Comparison of ENCODE assay signal across 8 mouse cellular contexts in the genomic region with DNA sequence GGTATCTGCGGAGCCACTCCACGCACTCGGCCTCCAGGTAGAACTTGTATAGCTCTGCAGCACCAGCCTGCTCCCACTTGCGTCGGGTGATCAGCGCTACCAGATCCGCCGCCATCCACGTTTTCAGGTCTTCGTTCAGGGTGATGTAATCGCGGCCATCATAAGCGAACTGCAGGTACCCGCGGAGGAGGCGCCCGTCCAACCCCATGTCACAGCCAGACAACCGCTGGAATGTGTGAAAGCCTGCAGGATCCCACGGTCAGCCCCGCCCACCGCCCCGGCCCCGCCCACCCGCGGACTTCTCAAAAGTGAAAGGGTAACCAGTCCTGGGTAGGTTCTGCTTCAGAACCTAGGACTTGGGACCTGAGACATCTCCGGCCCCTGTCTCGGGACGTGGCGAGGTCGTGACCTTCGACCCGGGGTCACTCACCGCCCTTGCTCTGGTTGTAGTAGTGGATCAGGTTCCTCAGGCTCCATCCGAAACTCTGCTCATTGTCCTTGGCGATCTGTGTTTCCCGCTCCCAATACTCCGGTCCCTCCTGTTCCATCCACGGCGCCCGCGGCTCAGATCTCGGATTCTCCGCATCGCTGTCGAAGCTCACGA. TPM values are rescaled to one million over a fixed set of nuclear protein-coding genes. Genes with fewer than 3 reads are reported as not detected.
DNase-seq lines count a peak whose midpoint lies in the region; ATAC-seq and TF ChIP-seq lines count a peak whose summit lies in the region.

No protein-coding gene starts in this region.

- peaks cover 5% of the 10 kb centered on the region; the same call in 1 of the 2 replicates for H3K27me3 ChIP-seq in heart, adult 2 months (ENCODE audit: control insufficient read depth, insufficient read depth, low read length)
- H3K27me3 ChIP-seq in forebrain, embryonic 14.5 days (replicated peaks; ENCODE audit: control insufficient read depth, insufficient read depth, low read length): no peaks in the 10 kb centered on the region
- peaks cover 5% of the 10 kb centered on the region; the same call in 1 of the 2 replicates for H3K27me3 ChIP-seq in intestine, embryonic 16.5 days (replicated peaks; ENCODE audit: control insufficient read depth, insufficient read depth, low read length)
- peaks cover 12% of the 10 kb centered on the region for H3K27me3 ChIP-seq in neural tube, embryonic 12.5 days (replicated peaks)

- peak; percentile 66 for ATAC-seq in forebrain, embryonic 14.5 days
- peak; percentile 79 for ATAC-seq in intestine, embryonic 16.5 days
- ATAC-seq in neural tube, embryonic 12.5 days (ENCODE audit: low FRiP score, low read depth): peak; percentile 85

- no peak for TF ChIP-seq POLR2A in heart, adult 2 months (IDR thresholded peaks at IDR 0.05; ENCODE audit: insufficient read depth, low read depth, low read length)

- no peak overlapping the region for H3K27ac ChIP-seq in heart, adult 2 months
- no peak overlapping the region for H3K27ac ChIP-seq in forebrain, embryonic 14.5 days (ENCODE audit: low read depth, low read length)
- no peak overlapping the region for H3K27ac ChIP-seq in intestine, embryonic 16.5 days (ENCODE audit: low read length)
- no peak overlapping the region for H3K27ac ChIP-seq in neural tube, embryonic 12.5 days

- no peaks in the 10 kb centered on the region for H3K79me2 ChIP-seq in heart, adult 2 months (replicated peaks; ENCODE audit: control insufficient read depth, insufficient read depth, low read length)

- 0 out of 2 replicates have a peak overlapping the region, but pooled peaks have one; percentile 13 for H3K9ac ChIP-seq in heart, adult 2 months (ENCODE audit: low read depth, low read length)
- H3K9ac ChIP-seq in forebrain, embryonic 14.5 days (ENCODE audit: low read length): peak overlapping the region; percentile 42
- H3K9ac ChIP-seq in intestine, embryonic 16.5 days (ENCODE audit: low read depth, low read length): peak overlapping the region; percentile 65
- peak overlapping the region; percentile 64 for H3K9ac ChIP-seq in neural tube, embryonic 12.5 days

- H3K4me1 ChIP-seq in heart, adult 2 months (ENCODE audit: control insufficient read depth, insufficient read depth, low read length): no peaks in the 10 kb centered on the region
- H3K4me1 ChIP-seq in forebrain, embryonic 14.5 days (ENCODE audit: control insufficient read depth, insufficient read depth, low read length): no peaks in the 10 kb centered on the region
- no peaks in the 10 kb centered on the region for H3K4me1 ChIP-seq in intestine, embryonic 16.5 days (ENCODE audit: control insufficient read depth, insufficient read depth, low read length)
- H3K4me1 ChIP-seq in neural tube, embryonic 12.5 days: peaks cover 11% of the 10 kb centered on the region

- intact Hi-C loops in heart, adult 2 months (cut with DNase I): loop anchor here (5.0 kb wide), 1 partner anchor 104 kb away; no protein-coding TSS in a partner anchor

- no peaks in the 10 kb centered on the region for H3K36me3 ChIP-seq in heart, adult 2 months (ENCODE audit: control insufficient read depth, insufficient read depth, low read length)
- H3K36me3 ChIP-seq in forebrain, embryonic 14.5 days (ENCODE audit: control insufficient read depth, insufficient read depth, low read length): no peaks in the 10 kb centered on the region
- no peaks in the 10 kb centered on the region for H3K36me3 ChIP-seq in intestine, embryonic 16.5 days (ENCODE audit: control insufficient read depth, insufficient read depth, low read length)
- no peaks in the 10 kb centered on the region for H3K36me3 ChIP-seq in neural tube, embryonic 12.5 days

- DNase-seq in heart, adult 2 months: peak; percentile 40 to 42
- no peak for DNase-seq in heart, postnatal 4 days
- DNase-seq in adrenal gland, adult 2 months: peak; percentile 54
- peak; percentile 42 for DNase-seq in forebrain, embryonic 14.5 days (ENCODE audit: low spot score)
- DNase-seq in lung, adult 18-20 months: peak; percentile 55 to 67
- DNase-seq in layer of hippocampus, postnatal 14 days (ENCODE audit: low spot score in 2 of 2): no peak

- H3K9me3 ChIP-seq in forebrain, embryonic 14.5 days (replicated peaks; ENCODE audit: control insufficient read depth, low read length): no peaks in the 10 kb centered on the region
- no peaks in the 10 kb centered on the region for H3K9me3 ChIP-seq in intestine, embryonic 16.5 days (ENCODE audit: control insufficient read depth, low read length)
- H3K9me3 ChIP-seq in neural tube, embryonic 12.5 days: no peaks in the 10 kb centered on the region

- no peak for TF ChIP-seq CTCF in heart, adult 2 months (IDR thresholded peaks at IDR 0.05)

- no peak for TF ChIP-seq EP300 in heart, adult 2 months (IDR thresholded peaks at IDR 0.05; ENCODE audit: insufficient read depth, low read depth, low read length)

- peak overlapping the region; percentile 78 for H3K4me2 ChIP-seq in forebrain, embryonic 14.5 days (ENCODE audit: low read length)
- peak overlapping the region; percentile 99 for H3K4me2 ChIP-seq in intestine, embryonic 16.5 days (ENCODE audit: low read depth, low read length)
- peak overlapping the region; percentile 98 for H3K4me2 ChIP-seq in neural tube, embryonic 12.5 days (replicated peaks)

- 1% methylated on average over 46 of the region's 46 CpGs for WGBS in heart, adult 2 months
- WGBS in forebrain, embryonic 14.5 days: under 1% methylated on average over 43 of the region's 46 CpGs
- under 1% methylated on average over 46 of the region's 46 CpGs for WGBS in intestine, embryonic 16.5 days
- under 1% methylated on average over 46 of the region's 46 CpGs for WGBS in neural tube, embryonic 12.5 days

- peak overlapping the region; percentile 54 for H3K4me3 ChIP-seq in heart, adult 2 months
- H3K4me3 ChIP-seq in forebrain, embryonic 14.5 days (ENCODE audit: low read depth, low read length): peak overlapping the region; percentile 40
- peak overlapping the region; percentile 59 for H3K4me3 ChIP-seq in intestine, embryonic 16.5 days (ENCODE audit: low read length)
- peak overlapping the region; percentile 48 for H3K4me3 ChIP-seq in neural tube, embryonic 12.5 days

RNA-seq across cellular contexts. Expression of gene Gm11127, which starts 25.2 kb away (rescaled TPM):
- 1 to 10 TPM; 3.5 to 4.4 TPM for total RNA-seq in heart, adult 2 months (2021)
- not detected in 2 replicates for polyA plus RNA-seq in heart, adult 2 months (2012; rRNA removed)
- total RNA-seq in heart, postnatal 4 days (2021): 1 to 10 TPM in 1 of 2 experiments, under 1 TPM in 1; 0.98 to 1.1 TPM
- 1 to 10 TPM; 4.4 to 8.2 TPM for total RNA-seq in adrenal gland, adult 2 months (2021)
- not detected in 2 replicates for polyA plus RNA-seq in adrenal gland, adult 2 months (2012; rRNA removed)
- not detected in 2 replicates for polyA plus RNA-seq in forebrain, embryonic 14.5 days (2014; fragmentation: Nextera tagmentation; extraction: Ambion mirVana)
- 7.2 and 11.9 TPM in 2 replicates for polyA plus RNA-seq in intestine, embryonic 16.5 days (2015; fragmentation: Nextera tagmentation; extraction: Ambion mirVana)
- polyA plus RNA-seq in neural tube, embryonic 12.5 days (2016; fragmentation: Nextera tagmentation; extraction: Ambion mirVana): not detected in 2 replicates
- total RNA-seq in layer of hippocampus, postnatal 14 days (2021): under 1 TPM; 0.31 to 0.32 TPM

RNA-seq across cellular contexts. Expression of gene Gm19684, which starts 38.1 kb away (rescaled TPM):
- under 1 TPM in 1 of 2 experiments, not detected in 1; 0.23 TPM for total RNA-seq in heart, adult 2 months (2021)
- polyA plus RNA-seq in heart, adult 2 months (2012; rRNA removed): 0.16 and 0.41 TPM in 2 replicates
- not detected for total RNA-seq in heart, postnatal 4 days (2021)
- under 1 TPM in 1 of 2 experiments, not detected in 1; 0.41 TPM for total RNA-seq in adrenal gland, adult 2 months (2021)
- polyA plus RNA-seq in adrenal gland, adult 2 months (2012; rRNA removed): 0.33 and 0.36 TPM in 2 replicates
- not detected in 2 replicates for polyA plus RNA-seq in forebrain, embryonic 14.5 days (2014; fragmentation: Nextera tagmentation; extraction: Ambion mirVana)
- 0.29 and 0.36 TPM in 2 replicates for polyA plus RNA-seq in intestine, embryonic 16.5 days (2015; fragmentation: Nextera tagmentation; extraction: Ambion mirVana)
- polyA plus RNA-seq in neural tube, embryonic 12.5 days (2016; fragmentation: Nextera tagmentation; extraction: Ambion mirVana): not detected in 2 replicates
- total RNA-seq in layer of hippocampus, postnatal 14 days (2021): not detected

RNA-seq across cellular contexts. Expression of gene Gm6034, which starts 40.6 kb away (rescaled TPM):
- not detected for total RNA-seq in heart, adult 2 months (2021)
- not detected in 2 replicates for polyA plus RNA-seq in heart, adult 2 months (2012; rRNA removed)
- total RNA-seq in heart, postnatal 4 days (2021): not detected
- total RNA-seq in adrenal gland, adult 2 months (2021): under 1 TPM in 1 of 2 experiments, not detected in 1; 0.23 TPM
- 0.10 and 0.50 TPM in 2 replicates for polyA plus RNA-seq in adrenal gland, adult 2 months (2012; rRNA removed)
- not detected in 2 replicates for polyA plus RNA-seq in forebrain, embryonic 14.5 days (2014; fragmentation: Nextera tagmentation; extraction: Ambion mirVana)
- polyA plus RNA-seq in intestine, embryonic 16.5 days (2015; fragmentation: Nextera tagmentation; extraction: Ambion mirVana): 0.86 and 1.2 TPM in 2 replicates
- polyA plus RNA-seq in neural tube, embryonic 12.5 days (2016; fragmentation: Nextera tagmentation; extraction: Ambion mirVana): not detected in 2 replicates
- not detected for total RNA-seq in layer of hippocampus, postnatal 14 days (2021)

RNA-seq across cellular contexts. Expression of gene H2-T22, which starts 40.8 kb away (rescaled TPM):
- total RNA-seq in heart, adult 2 months (2021): 10 to 100 TPM in 1 of 2 experiments, 1 to 10 TPM in 1; 7.4 to 10.6 TPM
- polyA plus RNA-seq in heart, adult 2 months (2012; rRNA removed): 23.4 and 23.8 TPM in 2 replicates
- 1 to 10 TPM; 7.9 to 9.3 TPM for total RNA-seq in heart, postnatal 4 days (2021)
- total RNA-seq in adrenal gland, adult 2 months (2021): 10 to 100 TPM; 32.2 to 42.9 TPM
- 34.7 and 38.6 TPM in 2 replicates for polyA plus RNA-seq in adrenal gland, adult 2 months (2012; rRNA removed)
- polyA plus RNA-seq in forebrain, embryonic 14.5 days (2014; fragmentation: Nextera tagmentation; extraction: Ambion mirVana): 6.2 and 7.1 TPM in 2 replicates
- 16.0 and 16.1 TPM in 2 replicates for polyA plus RNA-seq in intestine, embryonic 16.5 days (2015; fragmentation: Nextera tagmentation; extraction: Ambion mirVana)
- 7.4 and 7.7 TPM in 2 replicates for polyA plus RNA-seq in neural tube, embryonic 12.5 days (2016; fragmentation: Nextera tagmentation; extraction: Ambion mirVana)
- 1 to 10 TPM; 9.1 to 9.2 TPM for total RNA-seq in layer of hippocampus, postnatal 14 days (2021)

RNA-seq across cellular contexts. Expression of gene Gm7030, which starts 45.9 kb away (rescaled TPM):
- not detected for total RNA-seq in heart, adult 2 months (2021)
- polyA plus RNA-seq in heart, adult 2 months (2012; rRNA removed): not detected in 2 replicates
- total RNA-seq in heart, postnatal 4 days (2021): not detected
- total RNA-seq in adrenal gland, adult 2 months (2021): not detected
- not detected in 2 replicates for polyA plus RNA-seq in adrenal gland, adult 2 months (2012; rRNA removed)
- polyA plus RNA-seq in forebrain, embryonic 14.5 days (2014; fragmentation: Nextera tagmentation; extraction: Ambion mirVana): not detected in 2 replicates
- polyA plus RNA-seq in intestine, embryonic 16.5 days (2015; fragmentation: Nextera tagmentation; extraction: Ambion mirVana): 1.4 and 2.1 TPM in 2 replicates
- not detected in 2 replicates for polyA plus RNA-seq in neural tube, embryonic 12.5 days (2016; fragmentation: Nextera tagmentation; extraction: Ambion mirVana)
- not detected for total RNA-seq in layer of hippocampus, postnatal 14 days (2021)

Comparison
In these comparisons a context has a peak if more than half of its experiments do, and no peak if none do; other contexts are left out.
1. DNase-seq: peak in heart, adult 2 months (2 of 2), adrenal gland, adult 2 months (single experiment), forebrain, embryonic 14.5 days (single experiment) and lung, adult 18-20 months (2 of 2); none in heart, postnatal 4 days (single experiment) and layer of hippocampus, postnatal 14 days (0 of 2).
2. H3K9ac ChIP-seq: peak in every context shown above with its lines; median percentile 65 in intestine, embryonic 16.5 days; 64 in neural tube, embryonic 12.5 days; 42 in forebrain, embryonic 14.5 days; 13 in heart, adult 2 months.
3. Peak in every context shown above with its lines, with median percentiles within 50 percentile points of each other: H3K4me3 ChIP-seq, ATAC-seq and H3K4me2 ChIP-seq.